Mouse (Mus musculus) heart, adult 2 months (tissue): Measurements from ENCODE around the gene Yju2. TPM values are rescaled to one million over a fixed set of nuclear protein-coding genes. Genes with fewer than 3 reads are reported as not detected.

ENCODE experiments used
- DNase-seq, 2 experiments: peaks; one replicate each; pipeline ENCODE4 v3.0.0; 2021
- H3K27ac ChIP-seq: fragments of 200-600 bp; 2 replicates; pipeline ENCODE4 v1.8.1; 2022
- H3K27me3 ChIP-seq: fragments of 200-500 bp; 2 replicates; pipeline ENCODE4 v1.6.1; 2012; ENCODE audit warnings: mild to moderate bottlenecking, low read length, inconsistent platforms, mixed read lengths; ENCODE audit not compliant: control insufficient read depth, insufficient read depth
- H3K36me3 ChIP-seq: fragments of 200-500 bp; 2 replicates; pipeline ENCODE4 v1.6.1; 2012; ENCODE audit warnings: low read length, inconsistent platforms; ENCODE audit not compliant: control insufficient read depth, insufficient read depth
- H3K4me1 ChIP-seq: fragments of 200-500 bp; 2 replicates; pipeline ENCODE4 v1.6.1; 2011; ENCODE audit warnings: low read length; ENCODE audit not compliant: control insufficient read depth, insufficient read depth
- H3K4me3 ChIP-seq: fragments of 200-600 bp; 2 replicates; pipeline ENCODE4 v1.8.1; 2022
- H3K79me2 ChIP-seq: fragments of 200-500 bp; replicated peaks from 2 replicates; pipeline ENCODE4 v1.6.1; 2012; ENCODE audit warnings: mild to moderate bottlenecking, inconsistent platforms, low read length, moderate library complexity, mixed read lengths; ENCODE audit not compliant: control insufficient read depth, insufficient read depth
- H3K9ac ChIP-seq: fragments of 200-500 bp; 2 replicates; pipeline ENCODE4 v1.6.1; 2012; ENCODE audit warnings: low read depth, mild to moderate bottlenecking, control low read depth, inconsistent platforms, low read length, mixed read lengths
- CTCF ChIP-seq: fragments of 200-600 bp; IDR thresholded peaks from 2 replicates; pipeline ENCODE4 v1.8.1; 2022; ENCODE audit warnings: antibody characterized with exemption, mild to moderate bottlenecking, moderate library complexity
- EP300 ChIP-seq: fragments of 200-500 bp; IDR thresholded peaks from 2 replicates; pipeline ENCODE4 v1.6.1; 2011; ENCODE audit warnings: low read depth, low read length, control low read depth; ENCODE audit not compliant: insufficient read depth
- POLR2A ChIP-seq: fragments of 200-500 bp; IDR thresholded peaks from 2 replicates; pipeline ENCODE4 v1.6.1; 2011; ENCODE audit warnings: mild to moderate bottlenecking, low read depth, low read length, control low read depth; ENCODE audit not compliant: insufficient read depth
- WGBS: fragments of 180-500 bp; shearing (Covaris S2); methylation state at CpG from one replicate; pipeline ENCODE4 v1.1.7; 2018; 5-methylcytosine and 5-hydroxymethylcytosine counted together
- intact Hi-C: fragments of 180-260 bp; cut with DNase I; formaldehyde crosslinking; loops from one replicate; pipeline ENCODE4 v1.15.1; 2025
- polyA plus RNA-seq: library from polyadenylated mRNA; depleted of rRNA; stranded (reverse); fragments of >200 nt; gene quantifications from 2 replicates; pipeline ENCODE4 v1.2.3, GENCODE M21; 2012
- total RNA-seq, 2 experiments: library from RNA; stranded (reverse); gene quantifications; 2 replicates each; pipeline ENCODE4 v1.2.3; 2021

Yju2 gene
- total and polyA plus RNA-seq, 3 experiments, result 3.7 to 9.2 (median 8.3) TPM

GRCm38 (mm10) chr17:55990278-55990898 lies 31.5 kb downstream of the Yju2 start:
- WGBS, result 74% methylated on average over 8 of the region's 8 CpGs
- Histone ChIP-seq H3K36me3 (no peaks in the 10 kb centered on the region), H3K9ac (no peak overlapping the region), H3K4me1 (no peaks in the 10 kb centered on the region), H3K4me3 (no peak overlapping the region), H3K27me3 (peaks cover 5% of the 10 kb centered on the region), H3K79me2 (no peaks in the 10 kb centered on the region), H3K27ac (no peak overlapping the region)
- no peak for TF ChIP-seq EP300
- no peak for TF ChIP-seq POLR2A
- no peak for TF ChIP-seq CTCF
- intact Hi-C loops, result no loop called here
- no peak for DNase-seq

GRCm38 (mm10) chr17:55996007-55996406 lies 37.1 kb downstream of the Yju2 start:
- H3K4me1 ChIP-seq, result no peaks in the 10 kb centered on the region
- no peaks in the 10 kb centered on the region for H3K36me3 ChIP-seq
- no peaks in the 10 kb centered on the region for H3K79me2 ChIP-seq
- intact Hi-C loops, result no loop called here
- H3K27me3 ChIP-seq, result no peaks in the 10 kb centered on the region
- 74% methylated on average over 15 of the region's 15 CpGs for WGBS
- no peak overlapping the region for H3K9ac ChIP-seq
- no peak overlapping the region for H3K27ac ChIP-seq
- TF ChIP-seq CTCF, result no peak
- TF ChIP-seq POLR2A, result no peak
- TF ChIP-seq EP300, result no peak
- H3K4me3 ChIP-seq, result no peak overlapping the region
- DNase-seq, result peak in 1 of 2 experiments; percentile 52

GRCm38 (mm10) chr17:55999794-56000499 lies 41.0 kb downstream of the Yju2 start:
- no peaks in the 10 kb centered on the region; the same call in 1 of the 2 replicates for H3K4me1 ChIP-seq
- no peaks in the 10 kb centered on the region for H3K27me3 ChIP-seq
- no peak for DNase-seq
- no peak for TF ChIP-seq EP300
- TF ChIP-seq CTCF, result no peak
- no peak for TF ChIP-seq POLR2A
- intact Hi-C loops, result no loop called here
- WGBS, result 39% methylated on average over 30 of the region's 30 CpGs
- H3K36me3 ChIP-seq, result no peaks in the 10 kb centered on the region
- H3K4me3 ChIP-seq, result no peak overlapping the region
- no peak overlapping the region for H3K9ac ChIP-seq
- H3K79me2 ChIP-seq, result no peaks in the 10 kb centered on the region
- no peak overlapping the region for H3K27ac ChIP-seq

- no peak for DNase-seq
- Histone ChIP-seq H3K27ac (no peak overlapping the region), H3K36me3 (no peaks in the 10 kb centered on the region), H3K9ac (no peak overlapping the region), H3K4me3 (no peak overlapping the region), H3K4me1 (peaks cover 2% of the 10 kb centered on the region; the same call in 1 of the 2 replicates), H3K79me2 (no peaks in the 10 kb centered on the region), H3K27me3 (no peaks in the 10 kb centered on the region)
- TF ChIP-seq POLR2A, result no peak
- TF ChIP-seq CTCF, result no peak
- TF ChIP-seq EP300, result no peak
- intact Hi-C loops, result no loop called here
- 49% methylated on average over 3 of the region's 3 CpGs for WGBS
Measured at GRCm38 (mm10) chr17:56003000-56003399, 44.1 kb downstream of the Yju2 start.

GRCm38 (mm10) chr17:56005415-56006061 lies 46.6 kb downstream of the Yju2 start, which contains the start of the genes Stap2 and Mpnd:
Gene Stap2 (minus strand): TSS chr17:56005584.
Gene Mpnd (plus strand): TSS chr17:56005711.
- TF ChIP-seq POLR2A (peak; percentile 57; the same call in 1 of the 2 replicates), EP300 (peak; percentile 61; the same call in 1 of the 2 replicates), CTCF (no peak)
- H3K27ac ChIP-seq, result peak within 1 kb of the TSS; percentile 86
- H3K27me3 ChIP-seq, result no peaks in the 10 kb centered on the region
- peak; percentile 69 to 78 for DNase-seq
- no peaks in the 10 kb centered on the region for H3K36me3 ChIP-seq
- 13% methylated on average over 13 of the region's 13 CpGs for WGBS
- peak within 1 kb of the TSS; percentile 33 for H3K9ac ChIP-seq
- H3K4me3 ChIP-seq, result peak within 1 kb of the TSS; percentile 51
- H3K79me2 ChIP-seq, result no peaks in the 10 kb centered on the region
- intact Hi-C loops, result no loop called here
- H3K4me1 ChIP-seq, result peaks cover 4% of the 10 kb centered on the region
